Mouse (Mus musculus) myocyte (in vitro differentiated cells): Measurements from ENCODE around the gene Nr2f1.

Source experiments
- E2F4 ChIP-seq: IDR thresholded peaks from one replicate; pipeline ENCODE4 v1.6.1; 2011; ENCODE audit warnings: mild to moderate bottlenecking, control low read depth, moderate library complexity; ENCODE audit not compliant: insufficient read depth
- POLR2A ChIP-seq: IDR thresholded peaks from one replicate; pipeline ENCODE4 v1.6.1; 2011; ENCODE audit warnings: low read depth, mild to moderate bottlenecking, control low read depth, moderate library complexity; ENCODE audit not compliant: insufficient read length
- POLR2AphosphoS2 ChIP-seq: IDR thresholded peaks from one replicate; pipeline ENCODE4 v1.6.1; 2011; ENCODE audit warnings: low read depth, control low read depth; ENCODE audit not compliant: insufficient read length
- TCF12 ChIP-seq: IDR thresholded peaks from one replicate; pipeline ENCODE4 v1.6.1; 2011; ENCODE audit warnings: mild to moderate bottlenecking, control low read depth; ENCODE audit not compliant: poor library complexity, insufficient read depth, severe bottlenecking
- USF1 ChIP-seq: IDR thresholded peaks from one replicate; pipeline ENCODE4 v1.6.1; 2011; ENCODE audit warnings: low read depth, mild to moderate bottlenecking, control low read depth, moderate library complexity

DNA sequence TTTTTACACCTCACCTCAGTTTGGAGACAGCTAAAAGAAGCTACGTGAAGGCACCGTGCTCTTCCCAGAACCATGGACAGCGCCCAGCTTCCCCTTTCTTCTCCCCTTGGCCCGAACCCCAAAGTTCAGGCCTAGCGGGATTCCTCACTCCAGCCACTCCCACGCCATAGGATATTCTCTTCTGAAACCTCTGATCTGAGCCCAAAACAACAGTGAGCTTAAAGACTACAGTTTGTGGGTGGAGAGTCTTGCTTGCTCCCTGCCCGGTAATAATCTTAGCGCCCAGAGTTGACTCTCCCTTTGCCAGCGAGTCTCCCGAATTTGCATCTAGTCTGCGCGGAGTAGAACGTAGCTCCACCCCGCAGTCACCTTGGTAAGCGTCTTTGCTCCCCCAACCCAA, 28.2 kb downstream of the Nr2f1 start:
- TF ChIP-seq E2F4 (no peak), POLR2A (no peak), TCF12 (no peak), USF1 (no peak), POLR2AphosphoS2 (no peak)
